Mouse (Mus musculus) small intestine, adult 2 months (tissue): Measurements from ENCODE around the gene Adap1. TPM values are rescaled to one million over a fixed set of nuclear protein-coding genes. Genes with fewer than 3 reads are reported as not detected.

Experiments used
- H3K27ac ChIP-seq: fragments of 200-500 bp; 2 replicates; pipeline ENCODE4 v1.5.1; 2012; ENCODE audit warnings: low read depth, low read length, control low read depth, inconsistent platforms; ENCODE audit not compliant: insufficient read depth
- H3K27me3 ChIP-seq: fragments of 200-500 bp; 2 replicates; pipeline ENCODE4 v1.6.1; 2012; ENCODE audit warnings: mild to moderate bottlenecking, moderate library complexity, low read length, inconsistent platforms; ENCODE audit not compliant: control insufficient read depth, insufficient read depth
- H3K36me3 ChIP-seq: fragments of 200-500 bp; 2 replicates; pipeline ENCODE4 v1.6.1; 2012; ENCODE audit warnings: mild to moderate bottlenecking, low read length, control low read depth, inconsistent platforms; ENCODE audit not compliant: control insufficient read depth, insufficient read depth
- H3K4me1 ChIP-seq: fragments of 200-500 bp; 2 replicates; pipeline ENCODE4 v1.6.1; 2012; ENCODE audit warnings: low read length, inconsistent platforms, mixed read lengths; ENCODE audit not compliant: control insufficient read depth, insufficient read depth, insufficient read length
- H3K4me3 ChIP-seq: fragments of 200-500 bp; 2 replicates; pipeline ENCODE4 v1.5.1; 2012; ENCODE audit warnings: low read depth, mild to moderate bottlenecking, control low read depth, inconsistent platforms, low read length, moderate library complexity
- CTCF ChIP-seq: fragments of 200-500 bp; IDR thresholded peaks from 2 replicates; pipeline ENCODE4 v1.5.1; 2012; ENCODE audit warnings: low read depth, mild to moderate bottlenecking, control low read depth, inconsistent platforms, low read length, moderate library complexity, mixed read lengths; ENCODE audit not compliant: insufficient replicate concordance, insufficient read length; ENCODE audit errors: extremely low read depth
- POLR2A ChIP-seq: fragments of 200-500 bp; IDR thresholded peaks from 2 replicates; pipeline ENCODE4 v1.6.1; 2012; ENCODE audit warnings: low read depth, mild to moderate bottlenecking, control low read depth, inconsistent platforms, low read length, moderate library complexity
- WGBS: fragments of 180-500 bp; shearing (Covaris S2); methylation state at CpG from one replicate; pipeline ENCODE4 v1.1.7; 2018; 5-methylcytosine and 5-hydroxymethylcytosine counted together
- polyA plus RNA-seq: library from polyadenylated mRNA; depleted of rRNA; stranded (reverse); fragments of >200 nt; gene quantifications from 2 replicates; pipeline ENCODE4 v1.2.3, GENCODE M21; 2012

The Adap1 gene
- polyA plus RNA-seq, 1 experiment, result 234 TPM

DNA sequence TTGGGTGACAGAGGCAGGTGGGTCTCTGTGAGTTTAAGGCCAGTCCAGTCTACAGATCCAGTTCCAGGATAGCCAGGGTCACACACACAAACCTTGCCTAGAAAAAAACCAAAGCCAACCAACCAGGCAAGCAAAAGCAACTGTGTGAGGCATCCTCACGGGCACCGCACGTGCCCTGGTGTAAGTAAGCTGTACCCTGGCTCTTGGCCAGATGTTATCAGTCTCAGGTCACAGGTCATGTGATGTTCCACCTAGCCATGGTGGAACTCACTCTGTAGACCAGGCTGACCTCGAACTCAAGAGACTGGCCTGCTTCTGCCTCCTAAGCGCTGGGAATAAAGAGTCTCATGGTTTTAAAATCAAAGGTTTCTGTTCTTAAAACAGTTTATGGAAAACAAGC lies 33.8 kb upstream of the Adap1 start:
- 42% methylated on average over 5 of the region's 5 CpGs for WGBS
- TF ChIP-seq POLR2A, result no peak
- TF ChIP-seq CTCF, result no peak

DNA sequence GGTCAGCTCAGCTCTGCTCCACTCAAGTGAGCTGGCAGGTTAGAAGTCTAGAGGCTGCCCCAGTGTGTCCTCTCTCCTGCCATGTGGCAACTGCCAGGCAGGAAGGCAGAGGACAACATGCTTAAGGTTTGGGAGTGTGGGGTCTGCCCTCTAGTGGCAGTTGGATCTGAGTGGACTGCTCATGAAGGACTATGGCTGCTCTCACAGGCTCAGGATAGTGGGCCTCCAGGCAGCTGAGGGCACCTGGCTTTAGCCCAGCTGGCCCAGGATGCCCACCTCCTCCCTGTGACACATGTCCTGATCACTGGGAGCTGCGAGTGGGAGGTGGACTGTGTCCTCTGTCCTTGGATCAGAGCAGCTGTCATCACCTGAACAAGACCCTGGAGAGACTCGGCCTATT lies 33.2 kb upstream of the Adap1 start:
- Histone ChIP-seq H3K27ac (no peak overlapping the region), H3K4me3 (no peak overlapping the region), H3K36me3 (no peaks in the 10 kb centered on the region), H3K27me3 (no peaks in the 10 kb centered on the region), H3K4me1 (peaks cover 14% of the 10 kb centered on the region)
- peak; percentile 56; the same call in 1 of the 2 replicates for TF ChIP-seq CTCF
- no peak for TF ChIP-seq POLR2A
- 56% methylated on average over 2 of the region's 2 CpGs for WGBS

More for the DNA sequence above, 33.8 kb upstream of the Adap1 start:
- Histone ChIP-seq H3K27me3 (no peaks in the 10 kb centered on the region), H3K4me1 (peaks cover 8% of the 10 kb centered on the region), H3K27ac (no peak overlapping the region), H3K36me3 (no peaks in the 10 kb centered on the region), H3K4me3 (no peak overlapping the region)

DNA sequence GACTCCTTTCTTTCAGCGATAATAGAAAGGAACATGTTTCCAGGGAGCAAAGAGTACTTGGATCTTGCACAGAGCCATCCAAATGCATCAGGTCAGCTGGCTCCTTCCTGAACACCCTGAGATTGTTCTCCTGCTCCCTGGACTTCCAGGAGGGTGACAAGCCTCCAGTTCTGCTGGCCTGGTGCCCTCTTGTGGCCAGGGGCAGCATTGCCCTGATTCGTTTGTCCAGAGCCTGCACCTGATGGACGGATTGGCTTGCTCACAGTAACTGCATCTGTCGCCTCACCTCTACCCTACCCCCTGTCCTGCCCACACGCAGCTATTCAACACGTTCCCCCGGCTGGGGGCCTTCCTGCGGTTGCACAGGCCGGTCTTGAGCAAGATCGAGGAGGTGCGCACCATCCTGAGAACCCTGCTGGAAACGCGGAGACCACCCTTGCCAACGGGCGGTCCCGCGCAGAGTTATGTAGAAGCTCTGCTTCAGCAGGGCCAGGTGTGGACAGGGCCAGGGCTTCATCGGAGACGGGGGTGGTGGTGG lies 29.9 kb upstream of the Adap1 start:
- 40% methylated on average over 19 of the region's 19 CpGs for WGBS
- H3K4me1 ChIP-seq, result peaks cover 31% of the 10 kb centered on the region
- no peak for TF ChIP-seq POLR2A
- TF ChIP-seq CTCF, result peak; percentile 95
- no peaks in the 10 kb centered on the region for H3K36me3 ChIP-seq
- H3K4me3 ChIP-seq, result no peak overlapping the region
- H3K27ac ChIP-seq, result 0 out of 2 replicates have a peak overlapping the region, but pooled peaks have one; percentile 10
- no peaks in the 10 kb centered on the region for H3K27me3 ChIP-seq

DNA sequence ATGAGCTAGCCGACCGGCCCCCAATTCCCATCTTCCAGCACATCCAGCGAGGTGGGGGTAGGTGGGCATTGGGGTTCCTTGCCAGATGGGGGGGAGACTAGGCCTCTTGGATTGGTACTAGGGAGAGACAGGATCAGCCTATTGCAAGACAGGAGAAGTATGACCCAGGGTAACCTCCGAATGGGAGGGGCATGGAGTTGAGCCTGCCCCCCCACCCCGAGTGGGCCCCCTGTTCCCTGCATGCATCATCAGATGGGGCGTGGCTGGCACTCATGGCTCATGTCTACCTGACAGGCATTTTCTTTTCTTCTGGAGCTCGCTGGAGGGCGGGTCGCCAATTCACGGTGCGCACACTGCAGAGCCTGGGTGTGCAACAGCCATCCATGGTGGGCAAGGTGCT lies 28.5 kb upstream of the Adap1 start:
- no peak overlapping the region for H3K27ac ChIP-seq
- H3K4me3 ChIP-seq, result no peak overlapping the region
- 50% methylated on average over 11 of the region's 11 CpGs for WGBS

DNA sequence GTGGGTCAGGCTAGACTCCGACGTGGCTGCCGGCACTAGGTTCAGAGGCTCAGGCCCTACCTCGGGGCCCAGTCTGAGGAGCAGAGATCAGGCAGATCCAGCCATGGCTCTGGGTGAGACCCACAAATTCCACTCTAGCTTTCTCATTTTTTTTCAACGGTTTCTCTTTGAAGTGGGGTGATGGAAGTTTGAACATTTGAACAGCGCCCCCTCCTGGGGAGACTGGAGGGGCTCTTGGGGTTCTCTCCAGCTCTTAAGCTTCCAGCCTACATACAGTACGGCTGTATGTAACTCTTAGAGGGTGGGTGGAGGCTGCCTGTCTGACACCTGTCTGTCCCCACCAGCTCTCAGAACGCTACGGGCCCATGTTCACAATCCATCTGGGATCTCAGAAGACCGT lies 28.1 kb upstream of the Adap1 start:
- 24% methylated on average over 10 of the region's 10 CpGs for WGBS
- no peak overlapping the region for H3K4me3 ChIP-seq
- no peaks in the 10 kb centered on the region for H3K36me3 ChIP-seq
- TF ChIP-seq POLR2A (no peak), CTCF (peak; percentile 78; the same call in 1 of the 2 replicates)
- peaks cover 31% of the 10 kb centered on the region for H3K4me1 ChIP-seq
- H3K27ac ChIP-seq, result no peak overlapping the region
- no peaks in the 10 kb centered on the region for H3K27me3 ChIP-seq

More for the DNA sequence above, 28.5 kb upstream of the Adap1 start:
- Histone ChIP-seq H3K36me3 (no peaks in the 10 kb centered on the region), H3K4me1 (peaks cover 34% of the 10 kb centered on the region), H3K27me3 (no peaks in the 10 kb centered on the region)
- TF ChIP-seq POLR2A (no peak), CTCF (no peak)

DNA sequence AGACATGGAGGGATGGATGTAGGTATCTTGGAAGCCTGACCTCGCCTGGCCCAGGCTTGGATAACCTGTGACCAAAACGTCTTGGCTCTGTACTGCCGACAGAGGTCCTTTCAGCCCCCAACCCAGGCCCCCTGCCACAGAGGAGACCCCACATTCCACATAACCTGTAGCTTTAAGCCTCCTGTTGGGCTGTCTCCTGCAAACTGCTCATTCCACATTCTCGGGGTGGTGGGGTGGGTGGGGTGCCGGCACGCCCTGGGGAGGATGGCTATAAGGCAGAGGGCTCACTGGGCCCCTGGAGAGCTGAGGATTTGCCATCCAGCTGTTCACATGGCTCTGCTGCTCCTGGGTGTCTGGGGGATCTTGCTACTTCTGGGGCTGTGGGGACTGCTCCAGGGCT lies 26.9 kb upstream of the Adap1 start, which contains the start of gene Cyp2w1:
Cyp2w1 (plus strand) TSS at position 301 of the 400 bp plus-strand sequence.
- no peak within 1 kb of the TSS for H3K4me3 ChIP-seq
- TF ChIP-seq POLR2A (no peak), CTCF (no peak)
- 37% methylated on average over 6 of the region's 6 CpGs for WGBS

DNA sequence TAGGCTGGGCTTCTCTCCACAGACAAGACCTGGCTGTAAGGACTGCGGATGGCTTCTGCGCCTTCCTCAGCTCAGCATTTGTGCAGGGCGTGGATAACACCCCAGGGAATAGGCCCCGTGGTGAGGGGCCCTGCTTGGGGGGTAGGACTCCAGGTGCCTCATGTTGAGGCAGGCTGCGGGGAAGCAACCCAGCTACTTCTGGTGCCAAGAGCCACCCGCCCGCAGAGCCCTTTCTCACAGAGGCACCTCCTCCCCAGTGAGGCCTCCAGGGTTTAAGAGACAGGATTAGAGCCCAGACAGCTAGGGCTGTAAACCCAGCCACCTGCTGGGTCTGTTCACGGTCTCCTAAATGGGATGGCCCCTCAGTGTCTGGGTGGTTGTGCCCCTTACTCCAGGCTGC lies 26.2 kb upstream of the Adap1 start:
- no peak for TF ChIP-seq POLR2A
- no peak for TF ChIP-seq CTCF
- H3K27ac ChIP-seq, result peak overlapping the region; percentile 6; the same call in 1 of the 2 replicates
- H3K36me3 ChIP-seq, result no peaks in the 10 kb centered on the region
- H3K4me3 ChIP-seq, result no peak overlapping the region
- 19% methylated on average over 8 of the region's 8 CpGs for WGBS
- H3K27me3 ChIP-seq, result no peaks in the 10 kb centered on the region
- peaks cover 43% of the 10 kb centered on the region for H3K4me1 ChIP-seq

More for the DNA sequence above, 26.9 kb upstream of the Adap1 start, which contains the start of gene Cyp2w1:
- H3K27me3 ChIP-seq, result no peaks in the 10 kb centered on the region
- no peaks in the 10 kb centered on the region for H3K36me3 ChIP-seq
- peaks cover 38% of the 10 kb centered on the region for H3K4me1 ChIP-seq
- H3K27ac ChIP-seq, result peak within 1 kb of the TSS; percentile 6; the same call in 1 of the 2 replicates
